Mouse (Mus musculus) heart, postnatal 4 days (tissue): Measurements from ENCODE around the gene Coro2a. TPM values are rescaled to one million over a fixed set of nuclear protein-coding genes. Genes with fewer than 3 reads are reported as not detected.
"Not testable (repeated sequence)": the region's sequence is repeated elsewhere in the genome, so short reads cannot be mapped to it uniquely, and the experiment has no call there.

Source experiments
- DNase-seq: peaks from one replicate; pipeline ENCODE4 v3.0.0; 2021
- total RNA-seq, 2 experiments: library from RNA; stranded (reverse); gene quantifications; 2 replicates each; pipeline ENCODE4 v1.2.3; 2021

Coro2a gene
- under 1 TPM; 0.25 to 0.48 TPM for total RNA-seq

DNA sequence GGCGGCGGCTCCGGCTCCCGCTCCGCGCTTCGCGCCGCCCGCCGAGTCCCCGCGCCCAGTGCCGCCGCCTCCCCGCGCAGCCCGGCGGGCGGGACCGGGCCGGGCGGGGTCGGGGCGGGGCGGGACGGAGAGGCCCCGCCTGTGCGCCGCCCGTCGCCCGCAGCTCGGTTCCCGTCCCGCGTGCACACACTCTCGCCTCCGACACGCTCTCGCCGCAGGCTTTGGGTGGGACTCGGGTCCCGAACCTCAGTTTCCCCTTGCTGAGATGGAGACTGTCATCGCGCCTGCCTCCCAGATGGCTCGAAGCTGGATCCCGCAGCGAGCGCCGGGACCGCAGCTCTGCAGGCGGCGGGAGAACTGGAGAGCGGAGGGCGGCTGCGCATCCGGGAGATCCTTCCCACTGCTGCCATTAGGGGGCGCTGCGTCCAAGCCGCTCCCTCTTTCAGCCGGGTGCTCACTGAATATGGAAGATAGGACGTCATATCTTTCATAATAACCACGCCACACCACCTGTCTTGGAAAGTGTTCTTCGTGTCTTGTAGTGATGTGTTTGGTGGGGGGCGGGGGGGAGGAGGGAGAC is at the start of gene Coro2a:
Coro2a (minus strand) TSS at position 359 of the 580 bp plus-strand sequence.
- DNase-seq = peak; percentile 86

- peak; percentile 96 for DNase-seq
These were observed 48.2 kb upstream of the Coro2a start, which contains the start of gene Tbc1d2 for GRCm38 (mm10) chr4:46650086-46650753. Gene Tbc1d2, minus strand, starts transcription at chr4:46650209.

- DNase-seq = no peak
These were observed 47.2 kb upstream of the Coro2a start for GRCm38 (mm10) chr4:46649161-46649560.

DNA sequence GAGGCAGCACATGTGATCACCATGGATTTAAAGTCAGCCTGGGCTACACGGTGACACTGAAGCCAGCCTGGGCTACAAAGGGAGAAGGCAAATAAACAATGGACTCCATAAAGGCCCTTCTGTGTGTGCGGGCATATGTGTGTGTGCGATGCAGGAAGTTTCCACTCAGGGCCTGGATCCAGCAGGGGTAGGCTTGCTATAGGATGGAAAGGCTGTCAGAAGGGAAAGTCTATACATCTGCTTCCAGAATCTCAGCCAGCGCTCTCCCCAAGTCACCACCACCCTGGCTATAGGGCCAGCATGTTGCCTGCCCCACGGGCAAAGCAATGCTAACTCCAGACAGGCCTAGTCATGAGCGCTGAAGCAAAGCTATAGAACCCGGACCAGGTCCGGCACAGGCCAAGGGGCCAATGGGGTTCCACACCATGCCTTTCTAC is 41.7 kb upstream of the Coro2a start:
- DNase-seq = no peak

DNA sequence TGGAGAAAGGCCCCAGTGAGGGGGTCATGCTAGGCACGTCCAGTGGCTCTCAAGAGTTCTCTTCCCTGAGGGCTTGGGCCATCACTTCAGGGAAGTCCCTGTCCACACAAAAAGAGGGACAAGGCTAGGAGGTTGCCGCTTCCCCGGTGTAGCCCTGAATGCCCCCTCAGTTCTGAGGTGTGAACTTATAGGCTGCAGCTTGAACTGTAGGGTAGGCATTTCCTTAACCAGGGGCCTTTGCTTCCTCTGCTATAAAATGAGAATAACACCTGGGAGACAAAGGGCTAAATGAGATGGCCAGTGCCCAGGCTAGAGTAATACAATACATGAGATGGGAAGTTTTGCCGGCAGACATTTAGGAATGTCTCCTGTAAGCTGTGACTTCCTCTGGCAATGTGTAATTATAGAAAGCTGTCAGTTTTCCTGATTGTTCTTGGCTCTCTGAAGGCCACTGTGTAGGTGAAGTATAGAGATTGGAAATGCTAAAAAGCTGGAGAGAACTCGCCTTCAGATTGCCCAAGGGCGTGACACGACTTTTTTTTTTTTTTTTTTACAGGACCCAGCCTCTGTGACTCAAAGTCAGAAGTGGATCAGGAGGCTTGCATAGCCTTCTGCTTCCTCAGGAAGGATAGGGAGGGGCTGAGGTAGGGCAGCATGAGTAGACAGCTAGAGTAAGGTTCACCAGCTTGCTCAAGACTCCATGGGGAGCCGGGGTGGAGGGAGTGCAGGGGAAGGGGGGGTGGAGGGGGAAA is 41.1 kb upstream of the Coro2a start:
- peak; percentile 32 for DNase-seq

- no peak for DNase-seq
These were observed 39.3 kb upstream of the Coro2a start for GRCm38 (mm10) chr4:46641283-46641682.

- DNase-seq = no peak
These were observed 37.9 kb upstream of the Coro2a start for GRCm38 (mm10) chr4:46639866-46640265.

DNA sequence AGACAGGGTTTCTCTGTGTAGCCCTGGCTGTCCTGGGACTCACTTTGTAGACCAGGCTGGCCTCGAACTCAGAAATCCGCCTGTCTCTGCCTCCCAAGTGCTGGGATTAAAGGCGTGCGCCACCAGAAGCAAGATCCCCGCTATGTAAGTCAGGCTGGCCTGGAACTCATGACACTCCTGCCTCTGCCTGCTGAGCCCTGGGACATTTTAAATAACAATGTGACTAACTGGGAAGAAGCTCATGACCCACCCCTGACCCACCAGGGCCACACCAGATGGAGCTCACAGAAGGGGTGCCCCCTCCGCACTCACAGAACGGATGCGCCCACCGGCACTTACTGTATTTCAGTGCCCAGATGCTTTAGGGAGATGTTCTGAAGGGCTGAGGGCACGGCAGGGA is 35.2 kb upstream of the Coro2a start:
- DNase-seq = not testable (repeated sequence)

DNA sequence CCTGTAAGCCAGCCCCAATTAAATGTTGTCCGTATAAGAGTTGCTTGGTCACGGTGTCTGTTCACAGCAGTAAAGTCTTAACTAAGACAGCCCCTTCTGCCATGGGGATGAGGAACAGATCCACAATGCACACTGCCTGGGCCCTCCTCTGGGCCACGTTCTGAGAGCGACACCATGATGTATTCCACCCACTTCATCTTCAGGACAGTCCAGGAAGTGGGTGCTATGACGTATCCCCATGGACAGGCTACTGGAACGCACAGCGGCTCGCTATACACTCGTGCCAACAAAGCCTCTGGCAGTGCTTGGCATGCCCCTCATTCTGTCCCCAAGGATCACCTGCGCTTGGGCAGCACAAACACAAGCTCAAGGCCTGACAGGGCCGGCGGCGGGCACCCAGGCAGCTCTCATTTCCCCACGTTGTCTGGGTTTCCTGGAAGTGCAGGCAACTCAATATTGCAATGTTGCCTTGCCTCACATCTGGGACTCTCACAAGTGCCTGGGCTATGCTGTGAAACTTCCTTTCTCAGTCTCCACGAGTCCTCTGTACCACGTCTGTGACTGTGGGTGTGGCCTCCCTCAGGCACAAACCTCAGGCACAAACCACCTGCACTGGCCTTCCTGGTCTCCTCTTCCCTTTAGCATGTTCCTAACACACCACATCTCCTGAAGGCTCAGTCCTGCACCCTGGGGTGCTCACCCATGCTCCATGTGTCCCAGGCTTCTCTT is 33.9 kb upstream of the Coro2a start:
- no peak for DNase-seq

GRCm38 (mm10) chr4:46634881-46635280 is 32.9 kb upstream of the Coro2a start:
- no peak for DNase-seq

DNA sequence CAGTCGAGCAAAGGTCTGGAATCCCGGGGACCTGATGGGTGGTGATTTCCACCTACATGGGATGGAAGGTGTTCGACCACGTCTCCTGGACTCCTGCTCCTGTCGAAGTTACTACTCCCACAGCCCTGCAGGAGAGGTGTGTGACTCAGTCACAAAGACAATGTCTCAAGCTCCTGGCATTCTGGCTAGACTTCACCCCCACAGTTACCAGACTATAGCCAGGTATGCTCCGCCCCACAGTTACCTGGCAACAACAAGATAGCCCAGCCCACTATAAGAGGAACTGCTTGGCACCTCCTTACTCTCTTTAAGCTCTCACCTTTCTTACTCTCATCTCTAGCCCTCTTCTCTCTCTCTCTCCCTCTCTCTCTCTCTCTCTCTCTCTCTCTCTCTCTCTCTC is 31.6 kb upstream of the Coro2a start:
- DNase-seq = not testable (repeated sequence)

GRCm38 (mm10) chr4:46632465-46632864 is 30.5 kb upstream of the Coro2a start:
- DNase-seq = no peak

GRCm38 (mm10) chr4:46630390-46630789 is 28.4 kb upstream of the Coro2a start:
- DNase-seq = peak; percentile 35

DNA sequence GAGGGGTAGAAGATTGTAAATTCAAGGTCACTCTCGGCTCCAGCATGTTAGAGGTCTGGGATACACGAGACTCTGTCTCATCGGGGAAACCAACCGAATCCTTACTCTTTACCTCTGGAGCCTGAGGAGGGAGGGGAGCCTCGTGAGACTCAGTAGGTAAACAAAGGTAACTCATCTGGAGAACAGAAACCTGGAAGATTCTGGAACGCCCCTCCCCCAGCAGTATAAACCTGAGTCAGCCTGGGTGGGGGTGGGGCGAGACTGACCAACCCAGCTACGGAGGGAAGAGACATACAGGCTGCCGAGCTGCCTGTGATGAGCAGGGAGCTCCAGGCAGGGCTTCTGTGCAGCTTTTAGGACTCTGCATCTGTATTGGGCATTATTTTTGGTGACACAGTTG is 26.9 kb upstream of the Coro2a start:
- DNase-seq = no peak

- no peak for DNase-seq
These were observed 26.1 kb upstream of the Coro2a start for GRCm38 (mm10) chr4:46628081-46628480.

DNA sequence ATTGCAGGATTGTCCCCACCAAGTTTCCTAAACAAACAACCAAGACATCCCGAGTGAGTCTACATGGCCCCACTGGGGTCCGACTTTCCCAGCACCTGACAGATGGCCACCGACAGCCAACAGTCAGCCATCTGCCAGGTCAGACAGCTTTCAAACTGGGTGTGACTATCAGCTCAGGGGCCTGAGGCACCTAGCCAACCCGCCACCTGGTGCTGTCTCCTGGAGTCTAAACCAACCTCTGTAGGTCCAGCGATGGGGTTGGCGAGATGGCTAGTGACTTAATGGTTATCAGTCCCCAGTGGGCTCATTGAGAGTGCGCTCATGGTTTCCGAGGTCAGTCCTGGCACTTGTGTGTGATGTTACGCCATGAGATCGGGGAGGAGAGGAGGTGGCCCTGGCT is 23.1 kb upstream of the Coro2a start:
- DNase-seq = no peak

DNA sequence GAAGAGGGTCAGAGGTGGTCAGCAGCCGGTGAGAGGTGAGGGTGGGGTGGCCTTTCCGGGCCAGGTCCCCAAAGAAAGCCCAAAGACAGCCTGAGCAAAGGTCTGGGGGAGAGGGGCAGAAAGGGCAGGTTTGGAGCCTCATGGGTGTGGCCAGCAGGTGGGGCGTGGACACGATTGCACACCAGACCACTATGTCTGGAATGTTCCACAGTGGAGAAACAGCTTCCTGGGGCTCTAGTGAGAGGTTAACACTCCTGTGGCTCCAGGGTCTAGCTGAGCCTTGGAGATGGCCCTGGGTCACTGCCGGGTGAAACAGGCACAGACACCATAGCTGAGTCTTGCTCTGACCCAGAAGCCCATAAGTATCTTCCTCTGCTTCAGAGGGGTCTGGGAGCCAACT is 21.0 kb upstream of the Coro2a start:
- no peak for DNase-seq

GRCm38 (mm10) chr4:46620946-46621345 is 18.9 kb upstream of the Coro2a start:
- DNase-seq = no peak

GRCm38 (mm10) chr4:46620330-46620729 is 18.3 kb upstream of the Coro2a start:
- peak; percentile 39 for DNase-seq

GRCm38 (mm10) chr4:46618196-46618817 is 16.3 kb upstream of the Coro2a start:
- DNase-seq = no peak

- DNase-seq = no peak
These were observed 15.4 kb upstream of the Coro2a start for GRCm38 (mm10) chr4:46617408-46617807.

GRCm38 (mm10) chr4:46614641-46615040 is 12.6 kb upstream of the Coro2a start:
- no peak for DNase-seq
